Mouse (Mus musculus): ENCODE measurements around the gene Stxbp6. TPM values are rescaled to one million over a fixed set of nuclear protein-coding genes. Genes with fewer than 3 reads are reported as not detected.
"Not testable (repeated sequence)": the region's sequence is repeated elsewhere in the genome, so short reads cannot be mapped to it uniquely, and the experiment has no call there.

Stxbp6 gene
- total RNA-seq (2017): 0.94 and 2.3 TPM in 2 replicates

GRCm38 (mm10) chr12:45074611-45075342 is at the start of gene Stxbp6:
TSS of gene Stxbp6 (minus strand) at chr12:45074709.
- ATAC-seq (replicated peaks in 1 of 2; ENCODE audit: insufficient read depth in 1 of 2, low FRiP score in 2 of 2, low TSS enrichment in 1 of 2, low read depth in 1 of 2, poor library complexity in 2 of 2, severe bottlenecking in 2 of 2): peak; percentile 51 to 74

DNA sequence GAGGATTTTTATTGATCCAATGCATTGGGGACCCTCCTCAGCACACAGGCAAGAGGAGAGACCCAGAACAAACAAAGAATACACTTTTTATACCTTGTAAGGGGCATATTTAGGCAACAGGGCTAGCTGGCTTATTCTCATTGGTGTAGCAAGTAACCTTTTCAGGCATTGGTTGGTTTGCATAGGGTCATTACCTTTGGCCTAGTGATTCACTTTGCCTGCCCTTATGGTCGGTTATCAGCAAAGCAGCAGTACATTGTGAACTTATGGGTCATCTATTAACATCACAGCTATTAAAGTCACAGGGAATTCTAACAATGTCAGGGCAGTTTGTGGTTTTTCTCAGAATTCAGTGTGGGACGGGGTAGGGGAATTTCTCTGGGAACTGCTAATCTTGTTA is 28.4 kb upstream of the Stxbp6 start:
- not testable (repeated sequence) for ATAC-seq (replicated peaks in 1 of 2; ENCODE audit: insufficient read depth in 1 of 2, low FRiP score in 2 of 2, low TSS enrichment in 1 of 2, low read depth in 1 of 2, poor library complexity in 2 of 2, severe bottlenecking in 2 of 2)

DNA sequence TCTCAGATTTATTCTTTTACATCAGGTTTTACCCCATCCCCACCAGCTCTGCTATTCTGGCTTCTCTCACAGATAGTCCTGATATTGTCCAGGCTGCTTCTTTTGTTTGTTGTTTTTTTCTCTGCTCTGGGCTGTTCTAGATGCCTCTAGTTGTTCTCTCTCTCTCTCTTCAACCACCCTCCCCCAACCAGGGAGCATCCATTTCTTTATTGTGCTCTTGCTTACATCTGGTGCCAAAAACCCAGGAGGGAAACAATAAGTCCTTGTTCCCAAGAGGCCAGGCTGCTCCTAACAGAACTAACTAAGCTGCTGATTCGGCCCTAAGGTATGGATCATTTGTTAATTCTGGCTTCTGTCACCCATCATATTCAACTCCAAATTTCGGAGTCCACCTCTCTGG is 19.2 kb upstream of the Stxbp6 start:
- ATAC-seq (replicated peaks in 1 of 2; ENCODE audit: insufficient read depth in 1 of 2, low FRiP score in 2 of 2, low TSS enrichment in 1 of 2, low read depth in 1 of 2, poor library complexity in 2 of 2, severe bottlenecking in 2 of 2): no peak

GRCm38 (mm10) chr12:45092444-45092843 is 17.9 kb upstream of the Stxbp6 start:
- peak; percentile 76 to 91 for ATAC-seq (replicated peaks in 1 of 2; ENCODE audit: insufficient read depth in 1 of 2, low FRiP score in 2 of 2, low TSS enrichment in 1 of 2, low read depth in 1 of 2, poor library complexity in 2 of 2, severe bottlenecking in 2 of 2)

GRCm38 (mm10) chr12:45083145-45083475 is 8.6 kb upstream of the Stxbp6 start:
- no peak for ATAC-seq (replicated peaks in 1 of 2; ENCODE audit: insufficient read depth in 1 of 2, low FRiP score in 2 of 2, low TSS enrichment in 1 of 2, low read depth in 1 of 2, poor library complexity in 2 of 2, severe bottlenecking in 2 of 2)

DNA sequence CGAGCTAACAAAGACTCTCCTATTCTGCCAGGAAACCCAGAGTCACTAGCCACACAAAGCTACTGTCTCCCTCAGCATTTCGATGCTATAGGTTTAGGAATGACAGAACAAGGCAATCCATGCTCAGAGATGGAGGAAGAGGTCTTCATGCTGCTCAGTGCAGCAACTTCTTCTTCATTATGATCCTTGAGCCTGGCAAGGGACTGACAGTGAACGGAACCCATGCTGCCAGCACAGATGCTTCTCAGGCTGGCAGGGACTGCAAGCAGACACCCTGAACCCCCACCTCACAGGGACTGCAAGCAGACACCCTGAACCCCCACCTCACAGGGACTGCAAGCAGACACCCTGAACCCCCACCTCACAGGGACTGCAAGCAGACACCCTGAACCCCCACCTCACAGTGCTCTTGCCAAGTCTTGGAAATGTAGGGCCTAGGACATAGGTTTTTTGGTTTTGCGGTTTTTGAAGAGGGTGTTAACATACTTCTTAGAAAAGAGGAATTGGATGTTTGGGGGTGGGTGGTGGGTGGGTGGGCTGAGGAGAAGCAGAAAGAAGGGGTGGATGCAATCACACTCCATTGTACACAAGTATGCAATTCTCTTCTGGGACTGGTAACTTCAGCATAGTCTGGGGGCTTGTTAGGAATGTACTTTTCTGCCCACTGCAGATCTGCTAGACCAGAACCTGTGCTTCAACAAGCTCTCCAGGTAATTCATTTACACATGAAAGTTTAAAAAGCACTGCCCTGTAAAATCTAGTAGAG is 8.1 kb upstream of the Stxbp6 start:
- peak; percentile 58 to 76 for ATAC-seq (replicated peaks in 1 of 2; ENCODE audit: insufficient read depth in 1 of 2, low FRiP score in 2 of 2, low TSS enrichment in 1 of 2, low read depth in 1 of 2, poor library complexity in 2 of 2, severe bottlenecking in 2 of 2)

- peak; percentile 35 to 59; a peak in 2 of 4 replicates for ATAC-seq (replicated peaks in 1 of 2; ENCODE audit: insufficient read depth in 1 of 2, low FRiP score in 2 of 2, low TSS enrichment in 1 of 2, low read depth in 1 of 2, poor library complexity in 2 of 2, severe bottlenecking in 2 of 2)
Measured at GRCm38 (mm10) chr12:45081617-45082016, 7.1 kb upstream of the Stxbp6 start.

DNA sequence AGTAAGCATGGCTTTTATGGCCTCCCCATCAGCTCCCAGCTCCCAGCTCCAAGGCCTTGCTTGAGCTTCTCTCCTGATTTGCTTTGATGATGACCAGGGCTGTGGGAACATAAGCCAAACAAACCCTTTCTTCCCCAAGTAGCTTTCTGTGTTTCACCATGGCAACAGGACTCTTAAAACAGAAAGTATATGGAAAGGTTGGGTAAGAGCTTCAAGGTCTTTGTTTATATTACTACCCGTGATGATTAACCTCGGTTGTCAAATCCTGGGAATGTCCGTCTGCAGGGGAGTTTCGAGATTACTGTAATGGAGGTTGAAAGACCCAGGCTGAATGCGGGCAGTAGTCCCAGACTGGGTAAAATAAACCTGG is 6.2 kb upstream of the Stxbp6 start:
- ATAC-seq (replicated peaks in 1 of 2; ENCODE audit: insufficient read depth in 1 of 2, low FRiP score in 2 of 2, low TSS enrichment in 1 of 2, low read depth in 1 of 2, poor library complexity in 2 of 2, severe bottlenecking in 2 of 2): no peak

DNA sequence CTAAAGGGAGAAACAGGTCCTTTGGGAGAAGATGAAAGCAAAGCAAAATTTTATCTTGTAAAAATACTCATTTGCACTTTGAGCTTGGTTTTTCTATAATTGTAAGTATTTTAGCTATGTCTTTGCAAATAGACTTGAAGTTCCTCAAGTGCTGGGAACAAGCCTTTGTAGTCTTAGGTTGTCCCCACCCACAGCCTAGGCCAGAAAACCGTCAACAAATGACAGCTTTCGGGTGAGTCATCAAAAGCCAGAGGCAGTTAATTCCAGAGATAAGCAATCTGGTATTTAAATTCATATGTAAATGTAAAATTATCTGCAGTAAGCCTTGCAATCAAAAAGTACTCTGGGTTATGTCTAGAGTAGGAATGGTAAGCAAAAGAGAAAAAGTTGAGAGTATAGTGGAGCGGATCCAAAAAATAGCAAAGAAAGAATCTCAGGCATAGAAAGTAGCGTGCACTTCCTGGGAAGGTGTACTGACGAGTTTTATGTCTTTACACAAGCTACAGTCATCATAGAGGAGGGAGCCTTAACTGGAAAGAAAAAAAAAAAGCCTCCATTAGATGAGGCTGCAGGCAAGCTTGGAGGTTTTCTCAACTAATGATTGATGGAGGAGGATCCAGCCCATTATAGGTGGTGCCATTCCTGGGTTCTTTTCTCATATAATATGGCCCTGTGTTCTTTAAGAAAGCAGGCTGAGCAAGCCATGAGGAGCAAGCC is 5.7 kb upstream of the Stxbp6 start:
- no peak for ATAC-seq (replicated peaks in 1 of 2; ENCODE audit: insufficient read depth in 1 of 2, low FRiP score in 2 of 2, low TSS enrichment in 1 of 2, low read depth in 1 of 2, poor library complexity in 2 of 2, severe bottlenecking in 2 of 2)

- ATAC-seq (replicated peaks in 1 of 2; ENCODE audit: insufficient read depth in 1 of 2, low FRiP score in 2 of 2, low TSS enrichment in 1 of 2, low read depth in 1 of 2, poor library complexity in 2 of 2, severe bottlenecking in 2 of 2): no peak
Measured at GRCm38 (mm10) chr12:45075631-45076030, 1.1 kb upstream of the Stxbp6 start.

DNA sequence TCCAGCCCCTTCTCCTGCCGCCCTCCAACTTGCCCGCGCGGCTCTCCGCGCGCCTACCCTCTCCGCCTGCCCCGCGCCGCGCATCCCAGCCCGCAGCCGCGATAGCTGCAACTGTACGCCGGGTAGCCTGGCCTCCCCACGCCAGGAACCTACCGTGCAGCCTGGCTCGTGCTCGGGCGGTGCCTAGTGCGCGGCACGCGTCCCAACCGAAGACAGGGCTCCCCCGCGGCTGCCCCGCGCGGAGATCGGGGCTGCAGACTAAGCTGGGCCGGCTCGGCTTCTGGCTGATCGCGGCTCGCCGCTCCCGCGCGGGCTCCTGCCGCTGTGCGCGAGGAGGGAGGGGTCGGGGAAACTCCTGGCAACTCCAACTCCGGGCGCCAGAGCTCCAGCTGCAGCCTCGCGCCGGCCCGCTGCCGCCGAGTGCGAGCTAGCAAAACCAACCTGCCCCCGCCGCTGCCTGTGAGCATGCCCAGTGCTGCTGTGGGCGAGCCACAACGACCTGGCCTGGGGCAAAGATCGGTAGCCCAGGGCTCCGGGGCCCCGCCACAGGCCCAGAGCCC is 387 bp downstream of the Stxbp6 start:
- peak; percentile 39 to 46 for ATAC-seq (replicated peaks in 1 of 2; ENCODE audit: insufficient read depth in 1 of 2, low FRiP score in 2 of 2, low TSS enrichment in 1 of 2, low read depth in 1 of 2, poor library complexity in 2 of 2, severe bottlenecking in 2 of 2)

- ATAC-seq (replicated peaks in 1 of 2; ENCODE audit: insufficient read depth in 1 of 2, low FRiP score in 2 of 2, low TSS enrichment in 1 of 2, low read depth in 1 of 2, poor library complexity in 2 of 2, severe bottlenecking in 2 of 2): 0 out of 4 replicates have a peak, but pooled peaks of 1 of the 2 experiments have one; percentile 1
Measured at GRCm38 (mm10) chr12:45073331-45074041, 1.0 kb downstream of the Stxbp6 start.

- ATAC-seq (replicated peaks in 1 of 2; ENCODE audit: insufficient read depth in 1 of 2, low FRiP score in 2 of 2, low TSS enrichment in 1 of 2, low read depth in 1 of 2, poor library complexity in 2 of 2, severe bottlenecking in 2 of 2): no peak
Measured at GRCm38 (mm10) chr12:45072185-45072584, 2.3 kb downstream of the Stxbp6 start.

- ATAC-seq (replicated peaks in 1 of 2; ENCODE audit: insufficient read depth in 1 of 2, low FRiP score in 2 of 2, low TSS enrichment in 1 of 2, low read depth in 1 of 2, poor library complexity in 2 of 2, severe bottlenecking in 2 of 2): no peak; a peak in 1 of 4 replicates
Measured at GRCm38 (mm10) chr12:45070186-45070585, 4.3 kb downstream of the Stxbp6 start.

GRCm38 (mm10) chr12:45068145-45068754 is 6.3 kb downstream of the Stxbp6 start:
- ATAC-seq (replicated peaks in 1 of 2; ENCODE audit: insufficient read depth in 1 of 2, low FRiP score in 2 of 2, low TSS enrichment in 1 of 2, low read depth in 1 of 2, poor library complexity in 2 of 2, severe bottlenecking in 2 of 2): no peak

DNA sequence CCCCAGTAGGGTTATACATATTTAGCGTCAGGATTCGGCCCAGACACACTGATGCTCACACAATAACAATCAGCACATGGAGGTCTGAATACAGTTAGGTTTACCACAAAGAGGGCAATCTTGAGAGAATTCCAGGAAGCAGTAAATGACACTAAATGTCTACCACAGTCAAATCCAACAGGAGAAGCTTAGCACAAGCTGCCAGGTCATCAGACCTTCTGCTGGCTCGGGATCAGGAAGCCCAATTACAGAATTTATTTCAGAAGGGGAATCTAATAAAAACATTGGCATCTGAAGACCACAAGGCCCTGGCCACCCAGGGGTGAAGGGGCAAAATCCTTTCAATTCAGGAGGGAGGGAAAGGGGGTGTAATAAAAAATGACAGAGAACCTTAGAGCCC is 6.8 kb downstream of the Stxbp6 start:
- no peak for ATAC-seq (replicated peaks in 1 of 2; ENCODE audit: insufficient read depth in 1 of 2, low FRiP score in 2 of 2, low TSS enrichment in 1 of 2, low read depth in 1 of 2, poor library complexity in 2 of 2, severe bottlenecking in 2 of 2)
